Mouse (Mus musculus) thymus, postnatal 0 days (tissue): ENCODE results near the gene Gm49711. TPM values are rescaled to one million over a fixed set of nuclear protein-coding genes. Genes with fewer than 3 reads are reported as not detected.
"Not testable (repeated sequence)": the region's sequence is repeated elsewhere in the genome, so short reads cannot be mapped to it uniquely, and the experiment has no call there.

ENCODE experiments used
- DNase-seq: peaks from one replicate; pipeline ENCODE4 v3.0.0-alpha.2; 2015; ENCODE audit warnings: low spot score
- polyA plus RNA-seq: library from polyadenylated mRNA; unstranded; fragments of >200 nt; fragmentation: Nextera tagmentation; extraction: Ambion mirVana; gene quantifications from 2 replicates; pipeline ENCODE4 v1.2.1, GENCODE M21; 2015

Gene Gm49711
- polyA plus RNA-seq, 1 experiment from 2014 or later = not detected

DNA sequence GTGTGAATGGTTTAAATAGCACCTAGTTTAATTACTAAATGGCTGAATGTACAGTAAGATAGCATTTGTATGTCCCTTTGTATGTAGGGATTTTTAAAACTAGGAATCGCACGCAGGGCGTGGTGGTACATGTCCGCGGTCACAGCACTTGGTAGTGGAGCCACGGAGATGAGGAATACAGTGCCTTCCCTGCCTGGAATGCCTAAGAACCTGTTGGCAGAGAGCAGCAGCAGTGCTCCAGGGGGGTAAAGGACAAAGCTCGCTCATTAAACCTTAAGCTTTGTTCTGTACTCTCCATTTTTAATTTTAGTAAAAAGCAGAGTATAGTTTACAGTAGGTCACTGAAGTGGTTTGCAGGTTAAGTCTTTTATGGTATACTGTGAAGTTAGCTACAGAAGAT, 3.5 kb downstream of the Gm49711 start:
- DNase-seq = no peak

DNA sequence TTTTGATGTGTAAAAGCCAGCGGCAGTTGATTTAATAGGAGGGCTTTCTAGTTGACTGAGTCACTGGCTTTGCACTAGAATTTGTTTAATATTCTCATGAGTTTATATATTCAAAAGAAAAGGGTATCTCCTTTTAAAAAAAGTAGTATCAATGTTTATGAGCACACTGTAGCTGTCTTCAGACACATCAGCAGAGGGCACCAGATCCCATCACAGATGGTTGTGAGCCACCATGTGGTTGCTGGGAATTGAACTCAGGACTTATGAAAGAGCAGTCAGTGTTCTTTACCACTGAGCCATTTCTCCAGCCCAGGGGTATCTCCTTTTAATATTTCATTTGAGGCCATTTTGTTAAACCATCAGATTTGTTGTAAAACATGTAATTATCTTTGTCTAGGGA, 4.7 kb downstream of the Gm49711 start:
- DNase-seq = no peak

DNA sequence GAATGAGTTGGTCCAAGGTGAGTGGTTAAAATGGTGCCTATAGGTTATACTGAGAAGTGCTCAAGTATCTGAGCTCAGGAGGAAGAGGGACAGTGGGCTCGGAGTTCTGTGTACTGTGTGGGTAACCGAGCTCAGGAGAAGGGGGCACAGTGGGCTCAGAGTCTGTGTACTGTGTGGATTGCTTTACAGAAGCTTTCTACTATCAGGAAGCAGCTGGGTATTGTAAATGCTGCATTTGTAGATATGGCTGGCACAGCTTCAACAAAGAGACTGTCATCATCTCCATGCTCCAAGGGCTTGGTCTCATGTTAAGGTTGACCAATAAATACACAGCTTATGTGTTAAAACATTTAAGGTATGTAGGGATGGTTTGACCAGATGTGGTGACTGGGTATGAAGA, 6.7 kb downstream of the Gm49711 start:
- no peak for DNase-seq

DNA sequence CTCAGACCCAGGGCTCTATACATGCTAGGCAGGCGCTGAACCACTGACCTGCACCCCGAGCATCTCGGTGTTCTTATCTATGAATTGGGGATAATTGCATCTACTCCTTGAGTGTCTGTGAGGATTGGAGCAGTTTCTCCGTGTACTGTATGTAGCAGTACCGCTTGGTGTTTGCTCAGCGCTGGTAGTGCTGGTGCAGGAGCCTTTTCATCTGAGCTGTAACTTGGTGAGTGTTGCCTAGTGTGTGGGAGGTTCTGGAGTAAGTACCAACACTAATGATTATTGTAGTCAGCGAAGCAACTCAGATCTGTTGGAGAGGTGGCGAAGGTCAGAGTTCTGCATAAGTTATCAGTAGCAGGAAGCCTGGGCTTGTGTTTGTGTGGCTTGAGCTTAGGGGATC, 12.2 kb downstream of the Gm49711 start:
- no peak for DNase-seq

DNA sequence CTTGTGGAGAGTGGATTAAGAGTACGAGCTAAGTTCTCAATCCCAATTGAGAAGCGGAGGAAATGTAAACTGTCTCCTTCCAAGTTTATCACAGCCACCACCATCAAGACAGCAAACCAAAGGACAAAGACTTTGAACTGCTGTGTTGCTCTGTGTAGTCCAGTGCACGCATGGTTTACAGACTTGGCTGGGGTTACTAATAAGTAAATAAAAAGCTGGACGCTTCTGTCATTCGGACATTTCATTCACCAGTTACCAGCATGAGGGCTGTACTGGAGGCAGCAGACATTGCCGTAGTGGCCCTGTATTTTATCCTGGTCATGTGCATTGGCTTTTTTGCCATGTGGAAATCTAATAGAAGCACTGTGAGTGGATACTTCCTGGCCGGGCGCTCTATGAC, 18.7 kb downstream of the Gm49711 start:
- no peak for DNase-seq

DNA sequence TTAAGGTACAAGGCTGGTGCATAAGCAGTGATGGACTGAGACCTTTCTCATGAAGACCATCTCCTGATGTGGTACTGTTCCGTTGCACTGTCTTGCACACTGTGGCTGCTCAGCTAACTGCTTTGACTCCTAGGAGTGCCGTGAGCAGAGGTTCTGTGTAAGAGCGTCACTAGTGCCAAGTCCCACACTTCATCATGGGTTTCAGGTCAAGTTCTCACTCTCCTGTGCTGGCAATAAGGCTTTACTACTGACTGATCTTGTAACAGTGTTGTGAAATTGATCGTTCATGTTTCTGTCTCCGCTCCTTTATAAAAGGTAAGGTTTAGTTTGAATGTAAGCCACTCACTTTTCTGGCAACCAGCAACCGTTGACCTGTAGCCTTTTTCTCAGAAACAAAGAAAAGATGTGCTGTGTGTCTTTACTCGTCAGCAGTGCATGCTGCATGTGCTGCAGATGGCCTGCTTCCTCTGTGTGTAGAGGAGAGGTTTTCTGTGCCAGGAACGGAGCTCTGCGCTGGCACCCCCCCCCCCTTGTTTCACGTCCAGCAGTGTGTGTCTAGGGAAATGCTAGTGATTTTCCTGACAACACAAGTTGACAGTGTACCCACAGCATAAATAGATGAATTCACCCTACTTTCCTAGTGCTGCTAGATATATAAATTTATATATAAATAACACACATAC, 25.8 kb downstream of the Gm49711 start:
- DNase-seq = no peak

DNA sequence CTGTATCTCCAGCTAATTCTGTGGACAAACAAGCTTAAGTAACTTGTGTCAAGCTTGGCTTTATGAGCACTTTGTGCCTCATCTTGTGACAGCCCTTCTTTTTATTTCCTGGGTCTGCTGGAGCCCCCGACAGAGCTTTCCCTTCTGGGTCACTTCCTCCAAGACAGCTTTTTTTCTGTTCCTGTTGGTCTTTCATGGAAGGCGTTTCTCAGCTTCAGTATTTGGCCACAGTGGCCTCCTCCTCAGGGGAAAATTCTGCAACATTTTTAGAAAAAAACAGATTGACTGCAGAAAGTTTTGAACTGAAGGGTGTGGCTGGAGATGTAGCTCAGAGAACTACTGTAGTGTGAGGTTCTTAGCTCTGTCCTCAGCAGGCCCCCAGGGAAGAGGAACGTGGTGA, 31.1 kb downstream of the Gm49711 start:
- no peak for DNase-seq

DNA sequence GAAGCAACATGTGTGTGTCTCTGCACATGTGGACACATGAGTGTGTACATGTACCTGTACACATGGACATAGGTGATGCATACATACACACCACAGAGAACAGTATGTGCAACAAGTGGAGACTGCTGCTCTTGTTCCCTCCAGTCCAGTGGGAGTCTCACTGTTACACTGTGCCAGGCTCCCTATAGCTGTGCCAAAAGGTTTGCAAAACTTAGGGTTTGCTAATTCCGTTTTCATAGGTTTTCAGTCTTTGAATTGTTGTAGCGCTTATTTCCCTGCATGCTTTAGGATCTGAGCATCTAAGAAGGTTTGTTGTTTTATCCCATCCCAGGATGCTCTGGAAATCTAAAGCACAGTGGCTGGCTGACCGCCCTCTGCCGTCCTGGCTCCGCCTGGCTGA, 33.8 kb downstream of the Gm49711 start:
- no peak for DNase-seq

DNA sequence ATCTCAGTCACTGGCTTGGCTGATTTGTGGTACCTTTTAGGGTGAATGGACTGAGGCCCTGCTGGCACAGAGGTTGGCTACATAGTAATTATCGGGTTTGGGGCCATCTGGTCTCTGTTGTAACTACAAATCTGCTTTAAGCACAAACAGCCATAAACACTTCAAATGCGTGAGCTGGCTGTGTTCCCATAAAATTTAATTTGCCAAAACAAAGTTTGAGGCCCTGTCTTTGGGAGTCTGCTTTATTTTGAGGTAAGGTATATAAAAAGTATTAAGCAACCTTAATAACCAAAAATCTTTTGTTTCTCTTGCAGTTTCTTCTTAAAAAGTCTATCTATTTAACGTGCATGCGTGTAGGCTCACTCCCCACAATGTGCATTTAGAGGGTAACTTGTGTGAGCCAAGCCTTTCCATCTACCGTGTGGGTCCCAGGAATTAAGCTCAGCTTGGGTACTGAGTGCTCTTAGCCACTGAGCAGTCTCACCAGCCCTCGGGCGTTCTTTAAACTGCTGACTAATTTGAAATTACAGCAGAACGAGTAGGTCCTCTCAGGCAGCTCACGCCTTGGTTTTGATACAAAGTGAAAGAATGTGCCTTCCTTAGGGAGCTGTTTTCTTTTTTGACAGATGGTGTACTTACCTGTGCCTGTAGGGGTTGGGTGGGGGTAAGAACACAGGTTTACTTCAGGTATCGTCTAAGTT, 40.4 kb downstream of the Gm49711 start:
- no peak for DNase-seq

DNA sequence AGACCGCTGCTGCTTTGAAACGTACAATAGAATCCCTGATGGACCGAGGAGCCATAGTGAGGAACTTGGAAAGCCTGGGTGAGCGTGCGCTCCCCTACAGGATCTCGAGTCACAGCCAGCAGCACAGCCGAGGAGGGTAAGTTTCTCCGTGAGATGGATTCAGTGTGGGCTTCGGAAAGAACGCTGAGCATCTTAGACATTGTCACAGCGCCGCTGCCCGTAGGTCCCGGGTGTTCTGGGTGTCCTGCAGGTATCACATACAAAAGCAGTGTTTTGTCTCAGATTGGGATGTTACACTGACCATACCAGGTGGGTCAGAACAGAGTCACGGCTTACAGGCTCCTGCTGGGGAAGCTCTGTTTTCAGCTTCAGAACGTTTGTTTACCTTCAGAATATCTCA, 41.5 kb downstream of the Gm49711 start:
- no peak for DNase-seq

DNA sequence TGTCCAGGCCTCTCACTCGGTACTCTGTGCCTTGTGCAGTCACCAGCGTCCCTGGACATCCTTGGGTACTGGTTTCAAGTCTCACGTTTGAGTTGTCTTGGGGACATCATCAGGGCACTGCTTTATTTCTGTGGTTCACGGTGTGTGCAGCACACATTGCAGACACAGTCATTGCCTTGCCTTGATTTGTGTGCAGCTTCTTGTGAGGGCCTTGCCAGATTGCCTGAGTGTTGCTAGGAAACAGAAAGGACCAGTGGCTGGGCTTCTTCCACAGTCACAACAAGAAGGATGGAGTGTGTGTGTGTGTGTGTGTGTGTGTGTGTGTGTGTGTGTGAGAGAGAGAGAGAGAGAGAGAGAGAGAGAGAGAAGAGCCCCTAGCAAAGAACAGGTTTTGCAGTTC, 42.0 kb downstream of the Gm49711 start:
- DNase-seq = no peak

DNA sequence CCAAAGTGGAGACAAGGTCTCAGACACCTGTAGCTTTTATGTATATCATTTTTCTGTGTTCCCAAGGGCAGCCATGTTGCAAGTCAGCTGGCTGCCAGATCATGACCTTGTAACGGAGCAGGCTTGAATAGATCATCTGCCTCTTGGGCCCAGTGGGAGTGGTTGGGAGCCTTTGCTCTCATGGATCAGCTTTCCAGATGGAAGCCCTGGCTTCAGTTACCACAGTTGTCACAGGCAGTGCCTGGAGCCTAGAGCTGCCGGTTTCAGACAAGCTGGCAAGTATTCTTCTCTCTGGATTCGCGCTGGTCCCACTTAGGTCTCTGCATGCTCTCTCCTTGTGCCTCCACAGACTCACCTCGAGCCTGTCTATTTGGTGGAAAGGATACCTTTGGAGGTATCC, 44.0 kb downstream of the Gm49711 start:
- no peak for DNase-seq

DNA sequence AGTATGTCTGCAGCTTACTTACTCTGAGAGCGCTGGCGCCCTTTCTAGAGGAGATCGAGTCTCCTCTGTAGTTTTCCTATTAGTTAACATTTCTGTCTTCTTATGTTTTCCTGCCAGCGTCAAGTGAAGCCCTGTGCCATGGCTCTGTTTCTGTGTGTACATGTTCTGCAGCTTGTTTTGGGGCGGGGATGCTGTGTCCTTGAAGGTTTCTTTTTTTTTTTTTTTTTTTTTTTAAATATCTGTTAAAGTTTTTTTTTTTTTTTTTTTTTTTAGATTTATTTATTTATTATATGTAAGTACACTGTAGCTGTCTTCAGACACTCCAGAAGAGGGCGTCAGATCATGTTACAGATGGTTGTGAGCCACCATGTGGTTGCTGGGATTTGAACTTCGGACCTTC, 44.8 kb downstream of the Gm49711 start:
- DNase-seq = not testable (repeated sequence)

DNA sequence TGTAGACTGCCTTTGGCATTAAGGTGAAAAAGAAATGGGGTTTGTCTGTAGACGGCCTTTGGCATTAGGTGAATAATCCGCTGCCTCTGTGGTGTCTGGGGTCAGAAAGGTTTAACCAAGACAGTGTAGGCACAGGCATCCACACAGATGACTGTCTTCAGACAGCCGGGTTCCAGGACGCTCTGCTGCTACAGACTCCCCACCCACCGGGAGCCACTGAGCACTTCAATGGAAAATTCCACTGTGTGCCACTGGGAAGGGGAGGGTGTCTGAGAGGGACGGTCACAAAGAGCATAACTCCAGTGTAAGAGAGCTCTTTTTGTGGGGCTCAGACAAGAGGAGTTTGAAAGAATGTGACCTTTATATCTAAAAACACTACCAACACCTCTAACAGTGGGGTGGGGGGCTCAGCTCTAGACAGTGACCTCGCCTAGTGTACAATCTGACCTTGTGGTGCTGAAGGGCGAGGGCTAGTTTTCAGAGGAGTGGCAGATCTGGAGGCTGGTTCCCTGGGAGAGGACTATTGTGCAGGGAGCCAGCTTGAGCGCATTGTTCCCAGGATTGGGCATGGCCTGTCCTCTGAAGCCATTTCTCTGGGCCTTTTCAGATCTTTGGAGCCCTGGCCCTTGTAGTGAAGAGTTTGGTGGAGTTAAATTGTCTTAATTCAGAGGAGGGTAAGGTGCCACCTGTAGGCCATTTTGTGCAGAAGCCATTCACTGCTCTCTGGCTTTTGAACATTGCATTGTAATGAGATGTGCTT, 45.6 kb downstream of the Gm49711 start:
- no peak for DNase-seq

DNA sequence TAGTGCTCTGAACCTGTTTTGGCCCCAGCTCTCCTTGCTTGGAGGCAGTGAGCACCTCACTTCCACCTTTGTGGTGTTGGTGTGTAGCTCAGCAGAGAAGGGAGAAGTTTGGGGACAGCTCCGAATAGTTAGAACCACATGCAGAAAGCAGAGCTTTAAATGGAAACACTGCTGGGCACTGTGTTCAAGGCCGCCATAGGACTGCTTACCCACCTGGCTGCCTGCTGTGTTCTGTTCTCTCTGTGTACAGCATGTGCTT, 46.1 kb downstream of the Gm49711 start:
- DNase-seq = no peak

DNA sequence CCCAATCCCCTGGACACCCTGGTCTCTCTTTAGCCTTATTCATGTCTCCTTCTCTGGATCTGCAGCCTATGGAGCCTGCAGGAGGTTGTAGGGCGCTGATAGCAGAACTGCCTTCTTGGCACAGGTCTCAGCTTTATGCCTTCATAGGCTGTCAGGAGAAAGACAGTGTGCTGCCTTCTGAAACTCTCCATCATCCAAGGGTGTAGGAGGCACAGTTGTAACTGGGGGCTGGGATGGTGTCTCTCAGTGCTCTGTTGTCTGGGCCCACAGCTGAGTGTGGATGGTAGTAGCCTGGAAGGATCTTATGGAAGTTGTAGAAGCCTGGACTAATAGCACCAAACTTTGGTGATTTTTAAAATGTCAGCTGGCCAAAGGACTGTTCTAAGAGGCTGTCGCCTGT, 46.8 kb downstream of the Gm49711 start:
- DNase-seq = no peak

DNA sequence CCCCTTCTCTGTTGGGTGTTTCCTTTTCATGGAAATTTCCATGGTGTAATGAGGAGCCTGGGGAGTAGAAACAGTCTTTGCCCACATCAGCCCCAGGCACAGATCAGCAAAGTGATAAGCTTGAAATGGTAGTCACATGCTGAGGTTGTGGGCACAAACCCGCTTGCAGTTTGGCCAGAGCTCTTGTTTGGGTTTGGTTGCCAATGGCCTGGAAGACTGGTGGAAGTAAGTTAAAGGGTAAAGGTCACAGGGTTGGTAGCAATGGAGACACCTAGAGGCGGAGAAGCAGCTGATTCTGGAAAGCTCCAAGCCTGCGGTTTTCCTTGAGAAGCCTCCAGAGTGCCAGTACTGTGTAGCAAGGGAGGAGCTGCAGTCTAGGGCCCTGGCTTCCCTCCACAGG, 47.5 kb downstream of the Gm49711 start:
- DNase-seq = no peak

DNA sequence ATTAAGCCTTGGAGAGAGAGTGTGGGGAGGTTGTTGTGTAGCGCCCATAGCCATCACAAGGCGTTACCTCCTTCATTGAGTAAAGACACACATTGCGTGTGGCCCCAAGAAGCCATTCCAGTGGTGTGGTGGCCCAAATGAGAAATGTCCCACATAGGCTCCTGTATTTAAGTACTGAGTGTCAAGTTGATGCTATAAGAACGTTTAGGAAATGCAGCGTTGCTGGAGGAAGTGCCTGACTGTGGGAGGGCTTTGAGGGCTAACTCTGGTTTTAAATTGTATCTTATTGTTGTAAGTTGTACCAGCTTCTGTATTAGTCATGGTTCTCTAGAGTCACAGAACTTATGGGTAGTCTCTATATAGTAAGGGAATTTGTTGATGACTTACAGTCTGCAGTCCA, 49.2 kb downstream of the Gm49711 start:
- DNase-seq = no peak

DNA sequence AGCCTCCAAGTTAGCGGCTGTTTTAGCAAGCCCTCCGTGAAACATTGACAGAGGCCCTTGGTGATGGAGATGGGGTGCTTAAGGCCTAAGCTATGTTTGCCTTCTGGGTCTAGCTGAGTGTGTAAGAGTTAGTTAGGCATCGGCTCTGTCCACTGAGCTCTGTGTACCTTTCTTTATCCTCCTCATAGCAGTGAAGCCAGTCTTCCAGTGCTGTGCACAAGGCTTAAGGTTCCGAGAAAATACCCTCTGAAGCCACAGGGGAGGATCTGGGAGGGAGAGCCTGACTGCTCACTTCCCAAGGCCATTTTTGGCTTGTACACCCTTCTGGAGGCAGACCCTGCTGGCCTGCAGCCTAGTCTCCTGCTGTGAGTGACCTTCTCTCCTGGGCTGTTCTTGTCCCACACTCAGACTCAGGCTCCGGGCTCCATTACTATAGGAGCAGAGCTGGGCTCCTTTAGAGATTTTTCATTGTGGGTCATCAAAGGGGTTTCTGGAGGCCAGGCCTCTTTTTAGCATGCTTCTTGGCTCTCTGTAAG, 56.7 kb downstream of the Gm49711 start:
- DNase-seq = no peak

DNA sequence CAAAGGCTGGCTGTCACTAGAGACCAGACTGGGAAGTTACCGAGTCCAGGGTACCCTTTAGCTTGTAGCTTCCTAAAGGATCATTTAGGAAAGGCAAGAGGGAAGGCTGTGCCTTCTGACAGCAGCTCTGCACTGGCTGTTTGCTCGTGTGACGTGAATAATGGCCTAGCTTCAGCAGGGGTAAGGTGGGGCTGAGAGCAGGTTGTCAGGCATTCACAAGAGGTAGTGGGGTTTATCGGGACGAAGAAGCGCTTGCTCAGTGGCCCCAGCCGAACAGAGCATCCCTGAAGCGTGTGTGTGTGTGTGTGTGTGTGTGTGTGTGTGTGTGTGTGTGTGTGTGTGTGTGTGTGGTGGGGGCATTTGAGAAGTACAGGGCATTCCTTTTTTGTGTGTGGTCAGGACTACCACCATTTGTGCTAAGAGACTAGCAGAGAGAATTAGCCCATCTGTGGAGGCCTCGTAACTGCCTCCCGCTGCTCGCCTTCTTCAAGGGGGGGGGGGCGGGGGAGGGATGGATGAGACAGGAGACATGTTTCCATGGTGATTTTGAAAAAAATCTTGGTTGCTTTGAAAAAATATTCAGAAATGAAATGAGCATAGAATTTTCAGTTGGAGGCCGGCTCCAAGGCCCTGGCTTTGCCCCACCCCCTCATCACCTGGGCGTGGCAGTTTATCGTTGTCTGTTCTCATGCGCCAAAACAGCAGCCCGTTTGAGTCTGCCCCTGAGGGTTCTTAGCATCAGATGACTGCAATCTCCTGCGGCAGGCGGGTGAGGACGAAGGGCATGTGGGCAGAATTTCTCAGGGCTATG, 57.7 kb downstream of the Gm49711 start:
- DNase-seq = no peak

DNA sequence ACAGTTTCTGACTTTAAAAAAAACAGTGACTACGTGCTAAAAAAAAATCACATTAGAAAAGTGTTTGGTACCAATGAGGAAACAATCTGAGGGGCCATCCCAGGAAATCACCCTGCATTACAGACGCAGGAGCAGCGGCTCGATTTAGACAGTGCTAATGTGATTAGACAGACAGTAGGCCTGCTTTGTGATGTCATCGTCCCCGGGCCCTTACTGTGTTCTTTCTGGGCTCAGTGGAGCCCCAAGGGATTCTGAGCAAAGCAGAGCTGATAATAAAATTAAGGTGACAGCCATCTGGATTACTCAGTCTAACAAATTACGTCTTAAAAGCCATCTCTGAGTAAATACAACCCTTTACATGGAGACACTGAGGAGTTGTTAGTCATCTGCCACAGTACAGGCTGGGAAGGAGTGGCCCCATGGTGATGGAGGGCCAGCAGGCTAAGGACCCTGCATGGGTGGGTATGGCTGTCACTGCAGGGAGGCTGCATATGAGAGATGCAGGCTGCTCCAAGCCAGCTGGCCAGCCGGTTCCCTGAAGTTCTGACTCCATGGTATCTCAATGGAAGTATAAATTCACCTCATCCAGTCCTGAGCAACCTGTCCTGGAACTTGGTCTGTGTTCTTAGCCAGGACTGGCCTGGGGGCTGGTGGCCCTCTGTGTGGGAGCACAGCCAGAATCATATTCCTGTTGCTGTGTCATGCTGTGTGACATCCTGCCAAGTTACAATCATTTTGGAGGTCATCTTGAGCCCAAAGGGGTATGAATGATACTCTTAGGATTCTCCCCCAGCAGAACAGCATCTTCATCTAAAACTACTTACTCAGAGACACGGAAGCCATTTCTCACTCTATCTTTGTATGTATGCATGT, 59.5 kb downstream of the Gm49711 start:
- no peak for DNase-seq
